Mouse (Mus musculus) liver, adult (tissue): ENCODE measurements around the gene Dmpk.

Experiments used
- GATA4 ChIP-seq: IDR thresholded peaks from 2 replicates; pipeline ENCODE4 v1.6.1; 2014; ENCODE audit warnings: mild to moderate bottlenecking, low read length; ENCODE audit not compliant: insufficient replicate concordance

Dmpk gene

GRCm38 (mm10) chr7:19083701-19084100, at the start of gene Dmpk:
Gene Dmpk (plus strand): TSS chr7:19083849.
- TF ChIP-seq GATA4 = no peak

- TF ChIP-seq GATA4 = no peak
These were observed 39.0 kb upstream of the Dmpk start for GRCm38 (mm10) chr7:19044616-19045015.

- no peak for TF ChIP-seq GATA4
These were observed 37.2 kb upstream of the Dmpk start for GRCm38 (mm10) chr7:19046286-19047069.

GRCm38 (mm10) chr7:19048006-19048527, 35.6 kb upstream of the Dmpk start:
- TF ChIP-seq GATA4 = no peak

- TF ChIP-seq GATA4 = no peak
These were observed 34.4 kb upstream of the Dmpk start for GRCm38 (mm10) chr7:19049252-19049651.

GRCm38 (mm10) chr7:19050172-19050571, 33.5 kb upstream of the Dmpk start:
- no peak for TF ChIP-seq GATA4

- TF ChIP-seq GATA4 = no peak
These were observed 32.5 kb upstream of the Dmpk start for GRCm38 (mm10) chr7:19051161-19051560.

GRCm38 (mm10) chr7:19052345-19053135, 31.1 kb upstream of the Dmpk start:
- TF ChIP-seq GATA4 = no peak

GRCm38 (mm10) chr7:19053136-19053532, 30.5 kb upstream of the Dmpk start:
- no peak for TF ChIP-seq GATA4

- TF ChIP-seq GATA4 = no peak
These were observed 29.4 kb upstream of the Dmpk start, which contains the start of gene Rsph6a for GRCm38 (mm10) chr7:19054047-19054776. Gene Rsph6a (plus strand): TSS chr7:19054690.

- TF ChIP-seq GATA4 = no peak
These were observed 28.9 kb upstream of the Dmpk start for GRCm38 (mm10) chr7:19054777-19055076.

GRCm38 (mm10) chr7:19055108-19055507, 28.5 kb upstream of the Dmpk start:
- TF ChIP-seq GATA4 = no peak

- TF ChIP-seq GATA4 = no peak
These were observed 26.2 kb upstream of the Dmpk start for GRCm38 (mm10) chr7:19057405-19057804.

GRCm38 (mm10) chr7:19065896-19066295, 17.8 kb upstream of the Dmpk start:
- no peak for TF ChIP-seq GATA4

GRCm38 (mm10) chr7:19067063-19067462, 16.6 kb upstream of the Dmpk start:
- no peak for TF ChIP-seq GATA4
